Mouse (Mus musculus) CH12.LX (cell line): ENCODE measurements around the gene Cwf19l1. TPM values are rescaled to one million over a fixed set of nuclear protein-coding genes. Genes with fewer than 3 reads are reported as not detected.

ENCODE experiments used
- DNase-seq: peaks from one replicate; pipeline ENCODE4 v3.0.0-alpha.2; 2013; ENCODE audit errors: extremely low read depth
- H3K27ac ChIP-seq: 2 replicates; pipeline ENCODE4 v1.5.1; 2012; ENCODE audit warnings: low read depth, mild to moderate bottlenecking, control low read depth, moderate library complexity; ENCODE audit not compliant: insufficient read depth
- H3K27me3 ChIP-seq: replicated peaks from 2 replicates; pipeline ENCODE3; 2012; ENCODE audit warnings: inconsistent platforms
- H3K36me3 ChIP-seq, 2 experiments: replicated peaks in 1 of 2; 2 replicates each; pipeline versions ENCODE3 to v1.6.1; 2012; ENCODE audit warnings: inconsistent platforms in 1 of 2, low read length in 1 of 2, mild to moderate bottlenecking in 1 of 2, mixed read lengths in 1 of 2, moderate library complexity in 1 of 2; ENCODE audit not compliant: control insufficient read depth in 1 of 2, insufficient read depth in 1 of 2
- H3K4me1 ChIP-seq, 2 experiments: 2 replicates each; pipeline ENCODE4 v1.6.1; 2012; ENCODE audit warnings: inconsistent platforms in 1 of 2, moderate library complexity in 1 of 2; ENCODE audit not compliant: insufficient read depth in 2 of 2, control insufficient read depth in 1 of 2
- H3K4me2 ChIP-seq: 2 replicates; pipeline ENCODE4 v1.6.1; 2012; ENCODE audit warnings: low read depth, mild to moderate bottlenecking, control low read depth; ENCODE audit not compliant: poor library complexity, insufficient read depth, severe bottlenecking
- H3K4me3 ChIP-seq, 3 experiments: fragments of 150-350 bp in 1 of 3; sonication (generic) in 1 of 3; replicated peaks in 1 of 3; 2 replicates each; pipeline versions ENCODE3 to v1.5.1; 2011 to 2012; ENCODE audit warnings: low read depth in 2 of 3, low read length in 2 of 3, mild to moderate bottlenecking in 2 of 3, moderate library complexity in 2 of 3, control low read depth in 1 of 3, improper control_type of control experiment in 1 of 3, inconsistent platforms in 1 of 3, mixed read lengths in 1 of 3; ENCODE audit not compliant: poor library complexity in 1 of 3
- H3K79me2 ChIP-seq: replicated peaks from 2 replicates; pipeline ENCODE4 v1.6.1; 2012; ENCODE audit warnings: mild to moderate bottlenecking, moderate library complexity; ENCODE audit not compliant: control insufficient read depth, poor library complexity, insufficient read depth, severe bottlenecking; ENCODE audit errors: extremely low read depth
- H3K9ac ChIP-seq: 2 replicates; pipeline ENCODE4 v1.6.1; 2012; ENCODE audit warnings: low read depth, mild to moderate bottlenecking, control low read depth, moderate library complexity; ENCODE audit not compliant: insufficient read depth
- H3K9me3 ChIP-seq: replicated peaks from 2 replicates; pipeline ENCODE3; 2012; ENCODE audit warnings: low read length, inconsistent platforms, mixed read lengths
- CHD1 ChIP-seq: IDR thresholded peaks from 2 replicates; pipeline ENCODE4 v1.6.1; 2012; ENCODE audit warnings: low read depth, low read length, improper control_type of control experiment, inconsistent platforms
- CHD2 ChIP-seq: IDR thresholded peaks from 2 replicates; pipeline ENCODE4 v1.6.1; 2011; ENCODE audit warnings: low read length, improper control_type of control experiment
- CTCF ChIP-seq, 2 experiments: IDR thresholded peaks in 1 of 2; conservative IDR thresholded peaks in 1 of 2; 2 replicates each; pipeline ENCODE4 v1.5.1; 2011 to 2012; ENCODE audit warnings: low read depth in 2 of 2, low read length in 2 of 2, improper control_type of control experiment in 1 of 2, inconsistent platforms in 1 of 2, mild to moderate bottlenecking in 1 of 2, moderate library complexity in 1 of 2
- E2F4 ChIP-seq: IDR thresholded peaks from 2 replicates; pipeline ENCODE4 v1.6.1; 2011; ENCODE audit warnings: low read depth, low read length, improper control_type of control experiment; ENCODE audit not compliant: insufficient replicate concordance
- EP300 ChIP-seq: IDR thresholded peaks from 2 replicates; pipeline ENCODE4 v1.6.1; 2011; ENCODE audit warnings: low read length, improper control_type of control experiment
- GABPA ChIP-seq: IDR thresholded peaks from 2 replicates; pipeline ENCODE4 v1.6.1; 2012; ENCODE audit warnings: low read depth, low read length, improper control_type of control experiment, inconsistent platforms; ENCODE audit not compliant: insufficient replicate concordance
- JUN ChIP-seq: IDR thresholded peaks from 2 replicates; pipeline ENCODE4 v1.6.1; 2011; ENCODE audit warnings: low read depth, mild to moderate bottlenecking, low read length, improper control_type of control experiment, moderate library complexity; ENCODE audit not compliant: insufficient read depth
- JUND ChIP-seq: conservative IDR thresholded peaks from 2 replicates; pipeline ENCODE4 v1.6.1; 2011; ENCODE audit warnings: low read depth, low read length, improper control_type of control experiment
- KAT2A ChIP-seq: IDR thresholded peaks from 2 replicates; pipeline ENCODE4 v1.6.1; 2012; ENCODE audit warnings: low read length, improper control_type of control experiment, inconsistent platforms; ENCODE audit not compliant: insufficient replicate concordance
- MAX ChIP-seq: IDR thresholded peaks from 2 replicates; pipeline ENCODE4 v1.6.1; 2011; ENCODE audit warnings: low read length, improper control_type of control experiment
- MEF2A ChIP-seq: IDR thresholded peaks from 2 replicates; pipeline ENCODE4 v1.6.1; 2014; ENCODE audit warnings: low read depth, mild to moderate bottlenecking, inconsistent platforms, low read length, improper control_type of control experiment, borderline replicate concordance
- PAX5 ChIP-seq: IDR thresholded peaks from 2 replicates; pipeline ENCODE4 v1.6.1; 2012; ENCODE audit warnings: low read length, inconsistent platforms, mixed read lengths
- POLR2A ChIP-seq: IDR thresholded peaks from 2 replicates; pipeline ENCODE4 v1.6.1; 2011; ENCODE audit warnings: low read depth, mild to moderate bottlenecking, improper control_type of control experiment, low read length
- RAD21 ChIP-seq: IDR thresholded peaks from 2 replicates; pipeline ENCODE4 v1.6.1; 2011; ENCODE audit warnings: low read depth, mild to moderate bottlenecking, low read length, improper control_type of control experiment, moderate library complexity
- RCOR1 ChIP-seq: conservative IDR thresholded peaks from 2 replicates; pipeline ENCODE4 v1.6.1; 2012; ENCODE audit warnings: low read depth, mild to moderate bottlenecking, inconsistent platforms, low read length, improper control_type of control experiment
- SMC3 ChIP-seq: IDR thresholded peaks from 2 replicates; pipeline ENCODE4 v1.6.1; 2011; ENCODE audit warnings: low read depth, low read length, improper control_type of control experiment
- UBTF ChIP-seq: IDR thresholded peaks from 2 replicates; pipeline ENCODE4 v1.6.1; 2012; ENCODE audit warnings: low read depth, mild to moderate bottlenecking, inconsistent platforms, low read length, improper control_type of control experiment, moderate library complexity
- USF1 ChIP-seq: IDR thresholded peaks from 2 replicates; pipeline ENCODE4 v1.6.1; 2014; ENCODE audit warnings: low read depth, mild to moderate bottlenecking, inconsistent platforms, low read length, improper control_type of control experiment
- ZC3H11A ChIP-seq: IDR thresholded peaks from 2 replicates; pipeline ENCODE4 v1.6.1; 2012; ENCODE audit warnings: low read depth, mild to moderate bottlenecking, inconsistent platforms, low read length, improper control_type of control experiment
- ZKSCAN1 ChIP-seq: IDR thresholded peaks from 2 replicates; pipeline ENCODE4 v1.6.1; 2012; ENCODE audit warnings: low read depth, inconsistent platforms, low read length, improper control_type of control experiment, borderline replicate concordance
- dilution Hi-C: fragments of 300-500 bp; cut with MboI; formaldehyde crosslinking; loops from 2 replicates; pipeline ENCODE4 v1.14.3; 2020; ENCODE audit warnings: low sequenced_read_pairs; ENCODE audit not compliant: extremely low pct_unique_long_range_greater_than_20kb, extremely low pct_ligation_motif_present
- in situ Hi-C: fragments of 300-500 bp; cut with MboI; formaldehyde crosslinking; loops from 3 replicates; pipeline ENCODE4 v1.14.3; 2019; ENCODE audit warnings: low sequenced_read_pairs, low pct_ligation_motif_present, low pct_unique_long_range_greater_than_20kb, mixed read lengths
- polyA plus RNA-seq: library from polyadenylated mRNA; unstranded; fragments of >175 nt; gene quantifications from 2 replicates; pipeline ENCODE4 v1.2.1, GENCODE M21; 2012; ENCODE audit warnings: low read depth; ENCODE audit not compliant: insufficient read length
- total RNA-seq, 2 experiments: library from RNA; depleted of rRNA; stranded (reverse); fragments of 300-350 nt in 1 of 2; fragments of >200 nt in 1 of 2; gene quantifications; 2 replicates each; pipeline ENCODE4 v1.2.3; 2012 to 2014

Gene Cwf19l1
- total and polyA plus RNA-seq, 3 experiments, result 11.0 to 45.9 (median 30.4) TPM

DNA sequence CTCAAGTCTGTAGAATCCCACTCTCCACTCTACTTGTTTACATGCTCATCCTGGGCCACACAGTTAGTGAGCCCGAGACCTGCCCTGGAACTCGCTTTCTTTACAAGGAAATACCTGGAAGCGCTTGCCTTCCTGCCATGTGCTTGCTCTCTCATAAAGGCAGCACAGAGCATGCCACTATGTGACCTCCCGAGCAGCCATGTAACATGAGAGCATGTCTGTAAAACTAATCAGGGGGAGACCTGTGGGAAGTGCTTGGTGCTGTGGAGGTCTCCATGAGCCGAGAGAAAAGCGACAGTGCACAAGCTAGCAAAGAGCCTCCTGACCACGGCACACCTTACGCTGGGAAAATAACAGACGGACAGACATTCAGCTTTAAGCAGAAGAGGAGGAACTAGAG, 59.2 kb downstream of the Cwf19l1 start:
- dilution Hi-C loops, result no loop called here

DNA sequence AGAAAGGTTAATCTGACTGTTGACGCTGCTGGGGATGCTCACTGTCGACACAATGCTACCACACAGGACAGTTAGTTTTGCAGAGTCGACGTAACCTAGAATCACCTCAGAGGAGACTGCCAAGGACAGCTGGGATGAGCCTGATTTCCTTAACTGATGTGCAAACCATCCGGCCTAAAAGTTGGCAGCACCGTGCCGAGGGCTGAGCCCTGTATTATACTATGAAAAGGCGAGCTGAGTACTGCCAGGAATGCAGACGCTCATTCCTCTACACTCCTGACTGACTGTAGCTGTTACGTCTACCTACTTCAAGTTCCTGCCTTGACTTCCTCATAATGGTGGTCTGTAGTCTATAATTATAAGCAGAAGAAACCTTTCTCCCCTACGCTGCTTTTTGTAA, 60.7 kb downstream of the Cwf19l1 start:
- DNase-seq, result no peak
- in situ Hi-C loops (no loop called here), dilution Hi-C loops (no loop called here)
- Histone ChIP-seq H3K27ac (no peak overlapping the region), H3K4me3 (no peak overlapping the region), H3K4me2 (no peak overlapping the region), H3K79me2 (no peaks in the 10 kb centered on the region), H3K9me3 (no peaks in the 10 kb centered on the region), H3K9ac (no peak overlapping the region)
- no peak for TF ChIP-seq CHD2
- TF ChIP-seq ZKSCAN1, result no peak
- no peak for TF ChIP-seq POLR2A
- no peak for TF ChIP-seq GABPA
- no peak for TF ChIP-seq EP300
- TF ChIP-seq RAD21, result no peak
- no peak for TF ChIP-seq MEF2A
- TF ChIP-seq KAT2A, result no peak
- TF ChIP-seq PAX5, result no peak
- TF ChIP-seq MAX, result no peak
- TF ChIP-seq CTCF (conservative IDR thresholded peaks at IDR 0.05 in 1 of 2, IDR thresholded peaks at IDR 0.05 in 1 of 2; ENCODE audit: low read depth in 2 of 2, low read length in 2 of 2), result no peak
- no peak for TF ChIP-seq E2F4
- no peak for TF ChIP-seq RCOR1
- TF ChIP-seq JUN, result no peak
- TF ChIP-seq JUND, result no peak
- no peak for TF ChIP-seq UBTF
- no peak for TF ChIP-seq CHD1
- no peak for TF ChIP-seq SMC3
- TF ChIP-seq ZC3H11A, result no peak
- TF ChIP-seq, all 38 proteins: peak for 0
- Histone ChIP-seq H3K4me1 (peaks cover 0 to 4% of the 10 kb centered on the region in 2 experiments; a peak in 2 of 4 replicates), H3K27me3 (no peaks in the 10 kb centered on the region), H3K36me3 (peaks cover 35 to 77% of the 10 kb centered on the region in 2 experiments)

More for the DNA sequence above, 59.2 kb downstream of the Cwf19l1 start:
- Histone ChIP-seq H3K79me2 (no peaks in the 10 kb centered on the region), H3K27me3 (no peaks in the 10 kb centered on the region), H3K4me3 (no peak overlapping the region), H3K27ac (no peak overlapping the region), H3K36me3 (peaks cover 44 to 81% of the 10 kb centered on the region in 2 experiments), H3K9ac (no peak overlapping the region), H3K4me1 (no peaks in the 10 kb centered on the region), H3K9me3 (no peaks in the 10 kb centered on the region), H3K4me2 (no peak overlapping the region)
- no peak for TF ChIP-seq RCOR1
- TF ChIP-seq MAX, result no peak
- TF ChIP-seq USF1, result no peak
- no peak for TF ChIP-seq MEF2A
- TF ChIP-seq JUN, result no peak
- DNase-seq, result no peak
- in situ Hi-C loops, result no loop called here
